In the genomic region with DNA sequence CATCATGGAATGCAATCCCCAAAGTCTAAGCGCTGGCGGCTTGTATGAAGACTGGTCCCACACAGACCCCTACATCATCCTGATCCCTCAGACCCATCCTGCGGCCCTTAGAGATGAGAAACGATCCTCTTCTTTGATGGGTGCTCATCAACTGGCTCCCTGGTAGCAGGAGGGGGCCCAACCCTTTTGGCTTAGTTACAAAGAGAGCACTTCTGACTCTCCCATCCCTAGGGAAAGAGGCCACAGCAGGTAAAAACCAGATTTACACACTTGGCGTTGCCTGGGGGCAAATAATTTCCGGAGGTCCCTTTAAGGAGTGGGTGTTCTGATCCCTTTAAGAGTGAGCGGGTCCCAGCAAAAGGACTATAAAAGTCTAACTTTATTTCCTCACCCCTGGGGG, we compare ENCODE assay signal across 10 mouse cellular contexts. TPM values are rescaled to one million over a fixed set of nuclear protein-coding genes. Genes with fewer than 3 reads are reported as not detected.
DNase-seq lines count a peak whose midpoint lies in the region; ATAC-seq lines count a peak whose summit lies in the region.
"Had no signal": no experiment of that assay in that cellular context is flagged by ENCODE, and none has a peak within 500 bp of the region (broad histone marks: within the 10 kb centered on the region; RNA-seq: fewer than 3 reads in every experiment).

No protein-coding gene starts in this region.

- peaks cover 41% of the 10 kb centered on the region for H3K4me1 ChIP-seq in kidney, embryonic 15.5 days
- H3K4me1 ChIP-seq in embryonic facial prominence, embryonic 11.5 days (ENCODE audit: control insufficient read depth, insufficient read depth, low read length) = peaks cover 21% of the 10 kb centered on the region
- H3K4me1 ChIP-seq in hindbrain, embryonic 16.5 days (ENCODE audit: control insufficient read depth, insufficient read depth, low read depth, low read length) = peaks cover 26% of the 10 kb centered on the region
- H3K4me1 ChIP-seq in midbrain, embryonic 15.5 days = peaks cover 34% of the 10 kb centered on the region

- ATAC-seq in kidney, embryonic 15.5 days (replicated peaks; ENCODE audit: low FRiP score) = no peak
- ATAC-seq in embryonic facial prominence, embryonic 11.5 days (replicated peaks; ENCODE audit: insufficient number of reproducible peaks, low FRiP score, low TSS enrichment, low read depth) = no peak
- no peak for ATAC-seq in hindbrain, embryonic 16.5 days
- no peak for ATAC-seq in midbrain, embryonic 15.5 days (replicated peaks)

- H3K36me3 ChIP-seq in kidney, embryonic 15.5 days = no peaks in the 10 kb centered on the region
- H3K36me3 ChIP-seq in embryonic facial prominence, embryonic 11.5 days (replicated peaks; ENCODE audit: control insufficient read depth, insufficient read depth, low read depth, low read length) = no peaks in the 10 kb centered on the region
- H3K36me3 ChIP-seq in hindbrain, embryonic 16.5 days (ENCODE audit: control insufficient read depth, insufficient read depth, low read length) = no peaks in the 10 kb centered on the region
- no peaks in the 10 kb centered on the region for H3K36me3 ChIP-seq in midbrain, embryonic 15.5 days (replicated peaks)

- no peaks in the 10 kb centered on the region for H3K9me3 ChIP-seq in kidney, embryonic 15.5 days (replicated peaks)
- H3K9me3 ChIP-seq in embryonic facial prominence, embryonic 11.5 days (replicated peaks; ENCODE audit: control insufficient read depth, low read length) = no peaks in the 10 kb centered on the region
- no peaks in the 10 kb centered on the region for H3K9me3 ChIP-seq in hindbrain, embryonic 16.5 days (ENCODE audit: control insufficient read depth, low read length)
- H3K9me3 ChIP-seq in midbrain, embryonic 15.5 days = no peaks in the 10 kb centered on the region

- H3K4me2 ChIP-seq in kidney, embryonic 15.5 days = peak overlapping the region; percentile 88
- peak overlapping the region; percentile 83 for H3K4me2 ChIP-seq in embryonic facial prominence, embryonic 11.5 days (ENCODE audit: low read depth, low read length)
- peak overlapping the region; percentile 77 for H3K4me2 ChIP-seq in hindbrain, embryonic 16.5 days (ENCODE audit: low read length)
- H3K4me2 ChIP-seq in midbrain, embryonic 15.5 days = peak overlapping the region; percentile 80

- WGBS in kidney, embryonic 15.5 days = 4% methylated on average over 7 of the region's 7 CpGs
- WGBS in embryonic facial prominence, embryonic 11.5 days = under 1% methylated on average over 7 of the region's 7 CpGs
- WGBS in hindbrain, embryonic 16.5 days = 3% methylated on average over 7 of the region's 7 CpGs
- WGBS in midbrain, embryonic 15.5 days = 4% methylated on average over 7 of the region's 7 CpGs

- H3K4me3 ChIP-seq in kidney, embryonic 15.5 days (replicated peaks) = peak overlapping the region; percentile 51
- H3K4me3 ChIP-seq in embryonic facial prominence, embryonic 11.5 days (ENCODE audit: low read depth, low read length) = no peak overlapping the region
- peak overlapping the region; percentile 44 for H3K4me3 ChIP-seq in hindbrain, embryonic 16.5 days (ENCODE audit: low read length)
- peak overlapping the region; percentile 41; the same call in 1 of the 2 replicates for H3K4me3 ChIP-seq in midbrain, embryonic 15.5 days
- H3K4me3 ChIP-seq: erythroblast, embryonic 14.5 days had no signal

- intact Hi-C loops in left cerebral cortex, postnatal 14 days (cut with DNase I) = no loop called here

- DNase-seq in kidney, postnatal 14 days = no peak
- DNase-seq in embryonic facial prominence, embryonic 11.5 days (ENCODE audit: low spot score) = no peak
- no peak for DNase-seq in left cerebral cortex, postnatal 14 days (ENCODE audit: low spot score in 2 of 2)
- no peak for DNase-seq in thymus, postnatal 14 days
- DNase-seq in thymus, postnatal 0 days (ENCODE audit: low spot score) = no peak
- DNase-seq: lung, adult 18-20 months had no signal

- H3K27ac ChIP-seq in kidney, embryonic 15.5 days = no peak overlapping the region
- H3K27ac ChIP-seq in embryonic facial prominence, embryonic 11.5 days (replicated peaks; ENCODE audit: low read depth, low read length) = no peak overlapping the region
- no peak overlapping the region for H3K27ac ChIP-seq in hindbrain, embryonic 16.5 days (ENCODE audit: low read depth, low read length)
- H3K27ac ChIP-seq in midbrain, embryonic 15.5 days = no peak overlapping the region

- peaks cover 84% of the 10 kb centered on the region for H3K27me3 ChIP-seq in kidney, embryonic 15.5 days
- H3K27me3 ChIP-seq in embryonic facial prominence, embryonic 11.5 days (ENCODE audit: control insufficient read depth, insufficient read depth, low read length) = peaks cover 59% of the 10 kb centered on the region
- H3K27me3 ChIP-seq in hindbrain, embryonic 16.5 days (replicated peaks; ENCODE audit: control insufficient read depth, insufficient read depth, low read length) = peaks cover 39% of the 10 kb centered on the region
- peaks cover 64% of the 10 kb centered on the region for H3K27me3 ChIP-seq in midbrain, embryonic 15.5 days (replicated peaks)

- H3K9ac ChIP-seq in kidney, embryonic 15.5 days = no peak overlapping the region
- no peak overlapping the region for H3K9ac ChIP-seq in embryonic facial prominence, embryonic 11.5 days (replicated peaks; ENCODE audit: low read length)
- H3K9ac ChIP-seq in hindbrain, embryonic 16.5 days (ENCODE audit: low read depth, low read length) = peak overlapping the region; percentile 52; the same call in 1 of the 2 replicates
- H3K9ac ChIP-seq in midbrain, embryonic 15.5 days = no peak overlapping the region

RNA-seq across cellular contexts. Expression of a gene that starts 2.8 kb away (rescaled TPM):
- 3.8 and 4.4 TPM in 2 replicates for polyA plus RNA-seq in kidney, embryonic 15.5 days (2015; fragmentation: Nextera tagmentation; extraction: Ambion mirVana)
- 1.1 and 1.2 TPM in 2 replicates for polyA plus RNA-seq in embryonic facial prominence, embryonic 11.5 days (2014; fragmentation: Nextera tagmentation; extraction: Ambion mirVana)
- polyA plus RNA-seq in hindbrain, embryonic 16.5 days (2015; fragmentation: Nextera tagmentation; extraction: Ambion mirVana) = 6.2 and 6.5 TPM in 2 replicates
- polyA plus RNA-seq in midbrain, embryonic 15.5 days (2015; fragmentation: Nextera tagmentation; extraction: Ambion mirVana) = 8.4 and 8.8 TPM in 2 replicates
- total RNA-seq in left cerebral cortex, postnatal 14 days (2021) = 10 to 100 TPM; 35.8 to 37.5 TPM
- polyA plus RNA-seq in thymus, postnatal 0 days (2015; fragmentation: Nextera tagmentation; extraction: Ambion mirVana) = 10.5 and 10.9 TPM in 2 replicates

RNA-seq across cellular contexts. Expression of a gene that starts 28.9 kb away (rescaled TPM):
- 25.9 and 28.4 TPM in 2 replicates for polyA plus RNA-seq in kidney, embryonic 15.5 days (2015; fragmentation: Nextera tagmentation; extraction: Ambion mirVana)
- 31.8 and 32.0 TPM in 2 replicates for polyA plus RNA-seq in embryonic facial prominence, embryonic 11.5 days (2014; fragmentation: Nextera tagmentation; extraction: Ambion mirVana)
- polyA plus RNA-seq in hindbrain, embryonic 16.5 days (2015; fragmentation: Nextera tagmentation; extraction: Ambion mirVana) = 5.3 and 7.3 TPM in 2 replicates
- polyA plus RNA-seq in midbrain, embryonic 15.5 days (2015; fragmentation: Nextera tagmentation; extraction: Ambion mirVana) = 4.7 and 6.0 TPM in 2 replicates
- 1 to 10 TPM; 2.3 to 2.4 TPM for total RNA-seq in left cerebral cortex, postnatal 14 days (2021)
- polyA plus RNA-seq in thymus, postnatal 0 days (2015; fragmentation: Nextera tagmentation; extraction: Ambion mirVana) = 6.6 and 7.7 TPM in 2 replicates

RNA-seq across cellular contexts. Expression of a gene that starts 35.6 kb away (rescaled TPM):
- polyA plus RNA-seq in kidney, embryonic 15.5 days (2015; fragmentation: Nextera tagmentation; extraction: Ambion mirVana) = 71.6 and 82.8 TPM in 2 replicates
- 53.7 and 62.2 TPM in 2 replicates for polyA plus RNA-seq in embryonic facial prominence, embryonic 11.5 days (2014; fragmentation: Nextera tagmentation; extraction: Ambion mirVana)
- polyA plus RNA-seq in hindbrain, embryonic 16.5 days (2015; fragmentation: Nextera tagmentation; extraction: Ambion mirVana) = 52.2 and 56.1 TPM in 2 replicates
- polyA plus RNA-seq in midbrain, embryonic 15.5 days (2015; fragmentation: Nextera tagmentation; extraction: Ambion mirVana) = 43.0 and 50.4 TPM in 2 replicates
- 10 to 100 TPM; 68.4 to 69.9 TPM for total RNA-seq in left cerebral cortex, postnatal 14 days (2021)
- 33.7 and 47.5 TPM in 2 replicates for polyA plus RNA-seq in thymus, postnatal 0 days (2015; fragmentation: Nextera tagmentation; extraction: Ambion mirVana)
